Mouse (Mus musculus) hindbrain, postnatal 0 days (tissue): ENCODE results near the gene Ccl9. TPM values are rescaled to one million over a fixed set of nuclear protein-coding genes. Genes with fewer than 3 reads are reported as not detected.

Source experiments
- ATAC-seq: fragments of 200-750 bp; cut with Nextera tagmentation; 2 replicates; pipeline ENCODE4 v1.8.0; 2017; ENCODE audit warnings: mild to moderate bottlenecking, moderate TSS enrichment, moderate library complexity
- DNase-seq: peaks from one replicate; pipeline ENCODE4 v3.0.0-alpha.2; 2015; ENCODE audit warnings: low spot score
- H3K27ac ChIP-seq: fragments of 300-500 bp; sonication (generic); 2 replicates; pipeline ENCODE4 v1.5.1; 2014; ENCODE audit warnings: mild to moderate bottlenecking
- H3K27me3 ChIP-seq: fragments of 300-500 bp; sonication (generic); 2 replicates; pipeline ENCODE4 v1.6.1; 2014; ENCODE audit warnings: low read length, mixed read lengths; ENCODE audit not compliant: insufficient read depth
- H3K36me3 ChIP-seq: fragments of 300-500 bp; sonication (generic); 2 replicates; pipeline ENCODE4 v1.6.1; 2014; ENCODE audit warnings: low read length, mixed read lengths; ENCODE audit not compliant: insufficient read depth
- H3K4me1 ChIP-seq: fragments of 300-500 bp; sonication (generic); 2 replicates; pipeline ENCODE4 v1.6.1; 2014; ENCODE audit warnings: antibody characterized with exemption, low read length, mixed read lengths; ENCODE audit not compliant: insufficient read depth
- H3K4me2 ChIP-seq: fragments of 300-500 bp; sonication (generic); 2 replicates; pipeline ENCODE4 v1.6.1; 2014; ENCODE audit warnings: low read depth, mild to moderate bottlenecking, low read length, moderate library complexity, mixed read lengths
- H3K4me3 ChIP-seq: fragments of 300-500 bp; sonication (generic); 2 replicates; pipeline ENCODE4 v1.5.1; 2014; ENCODE audit warnings: low read length
- H3K9ac ChIP-seq: fragments of 300-500 bp; sonication (generic); replicated peaks from 2 replicates; pipeline ENCODE4 v1.6.1; 2014; ENCODE audit warnings: mild to moderate bottlenecking, low read length, moderate library complexity, mixed read lengths
- H3K9me3 ChIP-seq: fragments of 300-500 bp; sonication (generic); 2 replicates; pipeline ENCODE4 v1.6.1; 2016; ENCODE audit warnings: low read length, mixed read lengths
- CTCF ChIP-seq: IDR thresholded peaks from 2 replicates; pipeline ENCODE4 v1.5.1; 2016; ENCODE audit warnings: antibody characterized with exemption, control low read depth, low read depth
- WGBS: fragments of 180-500 bp; shearing (Covaris S2); extraction: QIAGEN DNeasy Blood & Tissue Kit; methylation state at CpG from one replicate; pipeline ENCODE4 v1.1.7; 2014; 5-methylcytosine and 5-hydroxymethylcytosine counted together
- polyA plus RNA-seq: library from polyadenylated mRNA; unstranded; fragments of >200 nt; fragmentation: Nextera tagmentation; extraction: Ambion mirVana; gene quantifications from 2 replicates; pipeline ENCODE4 v1.2.1, GENCODE M21; 2015
- total RNA-seq: library from RNA; depleted of rRNA; stranded (reverse); fragments of >200 nt; gene quantifications from 2 replicates; pipeline ENCODE4 v1.2.3, GENCODE M21; 2014

Ccl9 gene
- total and polyA plus RNA-seq, 2 experiments from 2014 or later: 1.9 TPM

GRCm38 (mm10) chr11:83595669-83596455, 17.4 kb upstream of the Ccl9 start:
- no peak overlapping the region for H3K4me3 ChIP-seq
- H3K27me3 ChIP-seq: no peaks in the 10 kb centered on the region
- ATAC-seq: no peak
- no peak for TF ChIP-seq CTCF
- H3K36me3 ChIP-seq: no peaks in the 10 kb centered on the region
- DNase-seq: no peak
- H3K27ac ChIP-seq: no peak overlapping the region
- no peak overlapping the region for H3K4me2 ChIP-seq
- no peaks in the 10 kb centered on the region for H3K4me1 ChIP-seq
- WGBS: 81% methylated on average over 7 of the region's 7 CpGs
- no peak overlapping the region for H3K9ac ChIP-seq
- H3K9me3 ChIP-seq: no peaks in the 10 kb centered on the region

- WGBS: 93% methylated on average over 5 of the region's 5 CpGs
- H3K9me3 ChIP-seq: no peaks in the 10 kb centered on the region
- H3K4me1 ChIP-seq: no peaks in the 10 kb centered on the region
- no peak for TF ChIP-seq CTCF
- no peaks in the 10 kb centered on the region for H3K36me3 ChIP-seq
- H3K27me3 ChIP-seq: no peaks in the 10 kb centered on the region
- ATAC-seq (no peak), DNase-seq (no peak)
- H3K4me2 ChIP-seq: no peak overlapping the region
- no peak overlapping the region for H3K4me3 ChIP-seq
- no peak overlapping the region for H3K9ac ChIP-seq
- no peak overlapping the region for H3K27ac ChIP-seq
Observed at GRCm38 (mm10) chr11:83593453-83593852, 15.0 kb upstream of the Ccl9 start.

GRCm38 (mm10) chr11:83592853-83593252, 14.4 kb upstream of the Ccl9 start, which contains the start of gene Ccl6:
Gene Ccl6, minus strand, starts transcription at chr11:83593087.
- H3K4me1 ChIP-seq: no peaks in the 10 kb centered on the region
- no peak within 1 kb of the TSS for H3K4me2 ChIP-seq
- WGBS: 68% methylated on average over 2 of the region's 2 CpGs
- H3K27me3 ChIP-seq: no peaks in the 10 kb centered on the region
- H3K27ac ChIP-seq: no peak within 1 kb of the TSS
- no peaks in the 10 kb centered on the region for H3K9me3 ChIP-seq
- H3K9ac ChIP-seq: no peak within 1 kb of the TSS
- DNase-seq: no peak
- H3K36me3 ChIP-seq: no peaks in the 10 kb centered on the region
- H3K4me3 ChIP-seq: no peak within 1 kb of the TSS
- TF ChIP-seq CTCF: no peak
- ATAC-seq: no peak

GRCm38 (mm10) chr11:83584232-83584631, 5.8 kb upstream of the Ccl9 start:
- Histone ChIP-seq H3K4me2 (no peak overlapping the region), H3K4me1 (no peaks in the 10 kb centered on the region), H3K36me3 (no peaks in the 10 kb centered on the region), H3K9me3 (no peaks in the 10 kb centered on the region), H3K27me3 (no peaks in the 10 kb centered on the region), H3K4me3 (no peak overlapping the region), H3K27ac (no peak overlapping the region), H3K9ac (no peak overlapping the region)
- no peak for DNase-seq
- WGBS: 79% methylated on average over 2 of the region's 2 CpGs
- no peak for ATAC-seq
- no peak for TF ChIP-seq CTCF

GRCm38 (mm10) chr11:83583450-83583754, 5.0 kb upstream of the Ccl9 start:
- TF ChIP-seq CTCF: no peak
- Histone ChIP-seq H3K4me2 (no peak overlapping the region), H3K4me1 (no peaks in the 10 kb centered on the region), H3K36me3 (no peaks in the 10 kb centered on the region), H3K27me3 (no peaks in the 10 kb centered on the region), H3K9me3 (no peaks in the 10 kb centered on the region), H3K27ac (no peak overlapping the region), H3K4me3 (no peak overlapping the region), H3K9ac (no peak overlapping the region)
- DNase-seq (no peak), ATAC-seq (no peak)

GRCm38 (mm10) chr11:83582626-83583449, 4.4 kb upstream of the Ccl9 start:
- DNase-seq (no peak), ATAC-seq (no peak)
- Histone ChIP-seq H3K36me3 (no peaks in the 10 kb centered on the region), H3K4me2 (no peak overlapping the region), H3K4me3 (no peak overlapping the region), H3K27me3 (no peaks in the 10 kb centered on the region), H3K27ac (no peak overlapping the region), H3K9me3 (no peaks in the 10 kb centered on the region), H3K4me1 (no peaks in the 10 kb centered on the region), H3K9ac (no peak overlapping the region)
- TF ChIP-seq CTCF: no peak
- WGBS: 72% methylated on average over 4 of the region's 4 CpGs
